Mouse (Mus musculus) CD4-positive, CD25-positive, alpha-beta regulatory T cell, adult 2 months (primary cell): Measurements from ENCODE around the gene Ap2a2.
A peak's percentile ranks its signal among the peaks of the same experiment; 100 is the strongest.
"Not testable (repeated sequence)": the region's sequence is repeated elsewhere in the genome, so short reads cannot be mapped to it uniquely, and the experiment has no call there.

ENCODE experiments used
- DNase-seq: peaks from one replicate; pipeline ENCODE4 v3.0.0-alpha.2; 2012; ENCODE audit warnings: low read depth, low spot score

Gene Ap2a2

DNA sequence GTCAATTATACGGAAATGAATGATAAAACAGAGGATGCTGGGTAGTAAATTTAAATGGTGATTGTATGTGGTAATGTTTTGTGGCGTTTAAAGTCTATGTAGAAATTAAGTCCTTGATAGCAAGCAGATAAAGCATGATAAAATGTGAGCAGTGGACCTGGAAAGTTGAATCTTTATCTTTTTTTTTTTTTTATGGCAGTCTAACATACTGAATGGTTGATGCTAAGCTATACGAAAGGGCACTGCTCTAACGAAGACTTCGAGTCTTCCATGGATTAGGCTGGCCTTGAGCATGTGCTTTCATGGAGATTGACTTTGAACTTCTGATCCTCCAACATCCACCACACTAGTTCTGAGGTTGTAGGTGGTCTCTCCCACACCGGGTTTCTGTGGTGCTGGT, 31.1 kb downstream of the Ap2a2 start:
- DNase-seq = no peak

- DNase-seq = no peak
Observed at GRCm38 (mm10) chr7:141596971-141597370, 35.0 kb downstream of the Ap2a2 start.

DNA sequence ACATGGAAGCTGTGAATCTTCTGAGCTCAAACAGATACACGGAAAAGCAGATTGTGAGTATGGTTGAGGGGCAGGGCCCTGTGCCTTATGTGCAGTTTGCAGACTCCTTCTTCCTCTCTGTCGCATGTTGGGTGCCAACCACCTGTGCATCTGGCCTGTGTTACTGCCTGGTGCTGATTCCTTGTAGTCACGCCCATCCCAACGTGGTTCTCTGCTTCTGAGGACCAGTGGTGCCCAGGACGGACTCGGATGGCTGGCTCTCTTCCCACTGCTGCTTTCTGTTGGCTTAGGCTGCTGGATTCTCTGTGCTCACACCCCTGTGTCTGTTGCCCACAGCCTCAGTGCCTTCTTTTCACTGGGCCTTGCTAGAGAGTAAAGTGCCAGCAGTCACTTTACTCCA, 35.6 kb downstream of the Ap2a2 start:
- no peak for DNase-seq

GRCm38 (mm10) chr7:141607717-141608116, 45.7 kb downstream of the Ap2a2 start:
- no peak for DNase-seq

DNA sequence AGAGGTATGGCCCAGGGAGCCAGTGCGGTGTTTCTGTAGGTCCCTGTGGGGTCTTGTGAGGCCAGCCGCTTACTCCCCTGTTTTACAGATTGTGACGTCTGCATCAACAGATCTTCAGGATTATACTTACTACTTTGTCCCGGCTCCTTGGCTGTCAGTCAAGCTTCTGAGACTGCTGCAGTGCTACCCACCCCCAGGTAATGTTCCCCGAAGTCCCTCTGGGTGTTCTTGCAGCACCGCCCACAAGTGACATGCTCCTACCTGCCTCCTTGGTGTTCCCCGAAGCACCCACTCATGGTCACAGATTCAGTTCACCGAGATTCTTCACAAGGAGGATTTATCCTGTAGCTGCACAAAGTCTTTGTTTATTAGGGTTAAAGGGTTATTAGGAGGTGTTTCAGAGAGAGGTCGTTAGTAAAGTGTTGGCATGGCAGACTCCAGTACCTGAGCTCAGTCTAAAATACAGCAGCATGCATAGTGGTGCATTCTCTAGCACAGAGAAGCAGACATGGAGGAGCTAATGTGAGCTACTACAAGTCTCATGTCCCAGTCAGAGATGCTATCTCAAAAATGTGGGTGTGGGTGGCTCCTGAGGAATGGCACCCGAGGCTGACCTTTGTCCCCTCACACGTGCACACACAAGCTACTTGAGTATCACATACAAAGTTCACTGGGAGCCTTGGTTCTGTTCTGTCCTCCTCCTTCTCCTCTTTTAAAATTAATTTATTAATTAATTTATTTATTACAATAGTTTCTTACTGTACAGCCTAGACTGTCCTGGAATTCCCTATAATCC, 47.9 kb downstream of the Ap2a2 start:
- no peak for DNase-seq

DNA sequence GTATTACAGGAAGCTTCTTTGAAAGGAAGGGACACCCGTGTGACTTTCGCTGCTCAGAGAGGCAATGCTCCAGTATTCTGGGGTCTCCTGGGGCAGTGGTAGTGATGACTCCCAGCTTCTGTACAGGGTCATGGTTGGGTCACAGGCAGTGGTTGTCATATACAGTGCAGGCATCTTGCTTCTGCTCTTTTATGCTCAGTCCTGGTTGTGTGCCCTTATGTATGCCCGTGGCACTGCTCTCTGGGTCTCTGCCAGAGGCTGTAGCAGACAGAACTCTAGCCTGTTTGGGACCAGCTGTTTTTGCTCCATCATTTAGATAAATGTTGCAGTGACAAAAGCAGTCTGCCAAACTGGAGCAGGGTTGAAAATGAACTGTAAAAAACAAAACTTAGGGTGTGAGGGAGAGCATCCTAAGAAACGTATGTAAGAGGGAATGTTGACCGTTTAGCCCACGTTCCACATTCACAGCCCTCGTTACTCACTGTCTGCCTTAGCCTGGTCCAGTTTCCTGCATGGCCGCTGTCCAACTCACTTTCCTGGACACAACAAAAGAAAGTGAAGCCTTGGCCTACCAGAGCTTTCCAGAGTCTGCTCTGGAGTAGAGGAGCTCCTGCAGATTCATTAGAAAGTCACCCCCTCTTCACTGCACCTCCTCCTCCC, 49.9 kb downstream of the Ap2a2 start:
- DNase-seq = no peak

DNA sequence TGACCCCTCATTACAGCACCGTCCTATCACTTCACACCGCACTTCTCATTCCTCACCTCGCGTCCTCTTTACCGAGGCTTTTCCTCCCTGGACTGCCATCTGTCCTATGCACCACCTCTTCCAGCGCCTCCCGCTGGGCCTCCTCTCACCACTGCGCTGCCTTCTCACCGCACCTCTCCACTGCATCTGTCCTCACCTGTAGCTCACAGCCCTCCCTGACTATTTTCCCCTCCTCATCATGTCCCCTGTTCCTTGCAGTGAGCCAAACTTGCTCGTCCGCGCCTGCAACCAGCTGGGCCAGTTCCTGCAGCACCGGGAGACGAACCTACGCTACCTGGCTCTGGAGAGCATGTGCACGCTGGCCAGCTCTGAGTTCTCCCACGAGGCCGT, 50.4 kb downstream of the Ap2a2 start:
- no peak for DNase-seq

DNA sequence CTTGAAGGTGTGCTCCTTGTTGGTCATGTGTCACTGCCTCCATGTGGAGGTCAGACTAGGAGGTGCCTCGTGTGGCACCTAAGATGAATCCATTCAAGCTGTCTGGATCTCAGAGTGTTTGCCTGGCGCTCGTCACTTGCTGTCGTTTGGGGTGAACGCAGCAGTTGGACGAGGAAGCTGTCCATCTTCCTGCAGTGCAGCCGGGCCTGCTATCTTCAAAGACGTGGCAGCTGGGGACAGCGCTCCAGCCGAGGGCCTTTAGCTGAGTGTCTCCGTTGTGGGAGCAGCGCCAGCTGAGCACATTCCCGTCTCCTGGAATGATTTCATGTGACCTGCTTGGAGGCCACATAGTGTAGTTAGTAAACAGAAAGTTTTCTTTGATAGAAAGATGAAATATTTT, 50.8 kb downstream of the Ap2a2 start:
- no peak for DNase-seq

GRCm38 (mm10) chr7:141614329-141614832, 52.4 kb downstream of the Ap2a2 start:
- no peak for DNase-seq

DNA sequence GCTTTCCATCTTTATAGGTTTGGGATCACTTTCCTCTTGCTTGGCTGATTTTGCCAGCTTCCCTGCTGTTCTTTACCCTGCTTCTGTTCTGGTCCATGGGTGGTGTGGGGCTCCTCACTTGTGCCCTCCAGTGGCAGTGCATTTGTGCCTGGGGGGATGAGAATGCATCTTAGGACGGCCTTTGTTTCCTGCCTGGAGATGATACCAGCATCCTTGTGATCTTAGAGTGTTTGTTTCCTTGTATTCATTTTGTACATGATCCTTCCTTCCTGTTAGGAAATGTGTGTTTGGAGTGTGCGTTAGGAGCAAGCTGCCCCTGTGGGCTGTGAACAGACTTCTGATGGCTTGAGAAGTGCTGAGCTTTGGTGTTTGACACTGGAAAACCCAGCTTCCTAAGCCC, 62.2 kb downstream of the Ap2a2 start:
- no peak for DNase-seq

DNA sequence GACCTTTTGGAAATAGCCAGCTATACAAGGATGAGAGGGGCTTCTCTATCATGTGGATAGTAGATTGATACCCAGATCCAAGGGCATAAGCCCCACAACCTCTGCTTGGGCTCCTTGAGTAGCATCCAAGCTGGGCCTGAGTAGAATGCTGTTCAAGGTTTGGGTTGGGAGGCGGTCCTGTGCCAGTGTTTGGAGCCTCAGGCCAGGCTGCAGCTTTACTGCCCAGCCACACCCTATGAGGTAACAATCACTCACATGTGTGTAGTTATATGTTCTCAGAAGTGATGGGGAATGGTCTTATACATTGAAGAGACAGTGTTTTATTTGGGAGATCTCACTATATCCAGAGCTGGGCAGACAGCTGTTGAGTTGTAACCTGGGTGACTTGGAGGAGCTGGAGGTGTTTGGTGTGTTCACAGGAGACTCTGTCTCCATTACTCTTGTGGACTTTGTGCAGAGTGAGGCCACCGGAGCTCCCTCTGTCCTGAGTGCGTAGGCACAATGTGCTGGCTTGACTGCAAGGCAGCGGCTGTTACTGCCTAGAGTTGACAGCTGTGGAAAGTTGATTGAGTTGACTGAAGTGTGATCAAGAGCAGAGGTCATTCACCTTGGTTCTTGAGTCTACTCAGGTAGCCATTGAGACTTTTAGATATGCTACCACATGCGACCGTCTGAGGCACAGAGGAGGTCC, 63.3 kb downstream of the Ap2a2 start:
- DNase-seq = no peak

GRCm38 (mm10) chr7:141628018-141628417, 66.0 kb downstream of the Ap2a2 start:
- DNase-seq = no peak

- DNase-seq = no peak
Observed at GRCm38 (mm10) chr7:141629241-141629640, 67.3 kb downstream of the Ap2a2 start.

GRCm38 (mm10) chr7:141638077-141638476, 76.1 kb downstream of the Ap2a2 start:
- not testable (repeated sequence) for DNase-seq

GRCm38 (mm10) chr7:141638513-141639334, 76.8 kb downstream of the Ap2a2 start:
- DNase-seq = peak; percentile 12

DNA sequence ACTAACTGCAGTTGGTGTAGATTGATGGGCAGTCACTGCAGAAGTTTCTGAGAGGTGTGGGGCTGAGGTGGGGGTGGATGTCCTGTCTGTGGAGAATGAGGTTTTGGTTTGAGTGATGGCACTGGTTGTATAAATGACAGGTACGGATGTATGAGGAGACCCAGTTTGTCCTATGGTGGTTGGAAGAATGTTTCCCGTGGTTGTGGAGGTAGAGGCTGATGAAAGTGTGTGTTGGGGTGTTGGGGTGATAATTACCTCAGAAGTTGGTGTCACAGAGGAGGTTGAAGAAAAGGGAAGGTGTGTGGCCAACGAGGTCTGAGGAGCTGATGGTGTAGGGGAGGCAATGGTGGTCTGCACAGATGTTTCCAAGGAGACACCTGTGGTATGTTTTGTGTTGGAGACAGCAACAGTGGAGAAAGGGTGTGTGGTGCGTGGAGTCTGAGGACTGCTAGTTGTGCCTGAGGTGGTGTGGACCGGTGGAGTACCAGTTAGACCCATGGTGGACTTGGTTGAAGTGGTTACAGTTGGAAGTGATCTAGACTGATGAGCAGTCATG, 77.4 kb downstream of the Ap2a2 start:
- not testable (repeated sequence) for DNase-seq

DNA sequence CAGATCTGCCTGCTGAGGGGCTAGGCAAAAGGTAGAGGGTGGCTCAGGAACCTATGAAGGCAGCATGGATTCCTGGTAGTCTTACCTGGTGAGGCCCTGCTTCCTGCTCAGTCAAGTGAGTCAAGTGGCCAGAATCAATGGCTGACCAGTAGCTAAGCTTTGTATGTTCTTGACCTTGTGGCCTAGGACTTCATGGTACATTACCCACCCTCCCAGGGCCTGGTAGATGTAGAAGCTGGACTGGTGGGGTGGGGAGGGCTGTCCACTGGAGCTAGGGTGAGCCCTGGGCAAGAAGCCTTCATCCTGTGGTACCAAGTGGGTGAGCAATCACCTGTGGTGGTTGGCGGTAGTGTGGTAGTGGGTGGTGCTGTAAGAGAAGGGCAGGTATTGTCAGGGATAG, 80.4 kb downstream of the Ap2a2 start:
- no peak for DNase-seq

GRCm38 (mm10) chr7:141643160-141643559, 81.2 kb downstream of the Ap2a2 start:
- DNase-seq = peak; percentile 44

DNA sequence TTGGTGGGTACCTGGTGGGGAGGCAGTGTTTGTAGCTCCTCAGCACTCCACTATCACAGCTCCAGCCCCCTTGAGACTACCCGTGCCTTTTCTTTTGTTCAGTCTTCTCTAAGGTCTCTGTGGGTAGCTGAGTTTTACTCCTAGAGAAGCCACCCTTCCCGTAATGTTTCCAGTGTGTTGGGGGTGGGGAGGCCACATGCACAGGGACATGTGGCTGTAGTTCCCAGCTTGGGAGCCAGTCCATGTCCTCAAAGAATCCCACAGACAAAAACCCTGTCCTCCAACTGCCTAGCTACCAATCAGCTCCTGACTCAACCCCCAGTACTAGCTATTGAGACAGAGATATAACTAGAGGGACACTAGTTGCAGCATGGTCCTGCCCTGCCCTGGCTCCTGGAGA, 85.1 kb downstream of the Ap2a2 start:
- no peak for DNase-seq

DNA sequence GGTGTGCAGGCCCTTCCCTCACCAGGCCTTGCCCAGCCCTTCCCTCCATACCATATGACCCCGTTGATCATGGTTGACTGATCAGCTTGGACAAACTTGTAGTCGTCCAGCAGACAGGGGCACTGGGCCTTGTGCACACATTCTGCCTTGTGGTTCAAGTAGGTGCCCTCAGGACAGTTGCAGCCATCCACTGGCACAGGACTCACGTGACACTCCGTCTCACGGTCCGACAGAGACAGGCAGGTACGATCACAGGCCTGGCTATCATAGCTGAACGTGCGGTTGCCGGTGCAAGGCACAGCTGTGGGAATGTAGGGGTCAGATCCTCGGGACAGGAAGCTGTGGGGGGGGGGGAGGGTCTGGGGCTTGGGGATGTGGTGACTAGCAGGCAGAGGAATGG, 85.8 kb downstream of the Ap2a2 start:
- DNase-seq = no peak

GRCm38 (mm10) chr7:141652191-141652590, 90.2 kb downstream of the Ap2a2 start:
- DNase-seq = no peak
